Mouse (Mus musculus): ENCODE data around the gene Top3b. TPM values are rescaled to one million over a fixed set of nuclear protein-coding genes. Genes with fewer than 3 reads are reported as not detected.
"Not testable (repeated sequence)": the region's sequence is repeated elsewhere in the genome, so short reads cannot be mapped to it uniquely, and the experiment has no call there.

Top3b gene
- total RNA-seq, 2 experiments from 2014 or later = 61.5 to 70.4 TPM

- peak; percentile 96 to 98 for DNase-seq (ENCODE audit: extremely low spot score in 1 of 2, low spot score in 1 of 2)
These were observed 26.0 kb downstream of the Top3b start, which contains the start of gene Ppm1f for GRCm38 (mm10) chr16:16896382-16897055. TSS of gene Ppm1f (plus strand) at chr16:16896469.

DNA sequence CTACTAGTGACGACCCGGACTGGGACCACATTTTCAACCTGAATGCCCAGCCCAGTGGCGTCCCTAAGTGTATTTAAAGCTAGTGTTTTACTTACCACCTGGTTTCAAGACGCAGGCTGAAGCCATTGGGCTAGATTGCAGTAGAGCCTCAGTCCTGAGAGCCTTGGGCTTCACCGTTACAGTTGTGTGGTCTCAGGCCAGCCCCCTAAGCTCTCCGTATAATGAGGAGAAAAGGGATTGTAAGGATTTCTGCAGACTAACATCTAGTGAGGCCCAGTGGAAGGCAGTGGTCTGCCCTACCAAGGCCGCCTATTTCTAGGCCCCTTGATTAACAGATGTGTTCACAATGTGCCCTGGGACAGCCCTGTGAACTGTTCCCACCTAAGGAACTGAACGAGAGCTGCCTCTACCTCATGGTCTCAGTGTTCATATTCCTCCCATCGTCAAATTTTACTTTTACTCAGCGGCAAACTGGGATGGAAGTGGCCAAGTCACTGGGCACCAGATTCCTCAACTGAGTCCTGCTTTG lies 26.6 kb downstream of the Top3b start:
- no peak for DNase-seq (ENCODE audit: extremely low spot score in 1 of 2, low spot score in 1 of 2)

DNA sequence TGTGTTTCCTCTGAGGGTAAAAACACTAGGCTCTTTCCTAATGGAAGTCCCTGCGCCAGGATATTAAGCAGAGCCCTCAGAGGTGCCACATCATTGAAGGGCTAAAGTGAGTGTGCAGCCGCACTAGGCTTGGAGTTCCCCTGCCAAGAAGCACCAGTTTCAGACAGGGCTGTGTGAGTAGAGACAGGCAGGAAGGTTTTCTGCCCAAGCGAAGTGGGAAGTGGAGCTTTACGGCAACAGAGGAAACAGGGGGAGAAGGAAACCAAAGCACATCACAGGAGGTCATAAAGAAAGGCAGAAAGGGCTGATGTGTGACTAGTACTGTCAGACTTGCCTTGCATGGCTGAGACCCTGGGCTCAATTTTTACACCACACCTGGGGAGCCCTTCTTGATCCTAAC lies 31.8 kb downstream of the Top3b start:
- DNase-seq (ENCODE audit: extremely low spot score in 1 of 2, low spot score in 1 of 2) = no peak

- DNase-seq (ENCODE audit: extremely low spot score in 1 of 2, low spot score in 1 of 2) = no peak
These were observed 32.7 kb downstream of the Top3b start for GRCm38 (mm10) chr16:16903188-16903587.

- DNase-seq (ENCODE audit: extremely low spot score in 1 of 2, low spot score in 1 of 2) = no peak
These were observed 37.3 kb downstream of the Top3b start for GRCm38 (mm10) chr16:16907799-16908198.

DNA sequence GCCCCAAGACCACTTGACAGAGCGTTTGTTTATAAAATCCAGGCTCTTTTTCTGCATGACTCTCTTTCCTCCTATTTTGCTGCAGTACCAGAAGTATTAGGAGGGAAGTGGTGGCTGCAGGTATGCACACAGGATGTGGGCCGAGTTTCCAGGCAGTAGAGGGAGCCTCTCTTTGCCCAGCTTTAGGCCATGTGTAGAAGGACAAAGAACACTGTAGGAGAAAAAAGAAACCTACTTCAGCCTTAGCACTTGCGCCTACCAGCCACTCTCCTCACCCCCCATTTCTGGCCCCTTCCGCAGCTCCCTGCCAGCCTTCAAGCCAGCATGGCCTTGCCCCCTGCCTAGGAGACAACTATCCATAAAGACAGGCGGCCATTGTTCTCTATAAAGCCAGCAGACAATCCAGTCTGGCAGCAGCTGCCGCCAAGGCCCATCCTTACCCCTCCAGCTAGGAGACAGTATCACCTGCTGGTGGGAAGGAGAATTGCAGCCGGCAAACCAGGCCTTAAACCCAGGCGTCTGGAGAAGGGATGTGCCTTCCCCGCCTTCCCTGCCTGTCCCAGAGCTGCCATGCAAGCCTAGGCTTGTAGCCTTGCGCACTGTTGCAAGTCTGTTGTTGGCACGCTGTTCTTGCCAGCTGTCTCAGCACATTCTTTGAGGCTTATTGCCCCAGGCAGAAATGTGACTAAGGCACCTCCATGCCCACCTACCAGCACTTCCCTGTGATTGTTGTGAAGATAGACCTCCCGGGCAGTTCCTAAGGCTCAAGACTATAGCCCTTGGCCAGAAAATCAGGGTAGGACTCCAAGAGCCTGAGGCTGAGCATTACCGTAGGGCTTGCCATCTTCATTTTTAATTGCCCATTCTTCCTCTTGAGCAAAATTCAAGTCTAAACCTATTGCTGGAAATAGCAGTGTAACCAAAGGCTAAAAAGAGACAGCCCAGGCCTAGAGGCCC lies 41.4 kb downstream of the Top3b start:
- DNase-seq (ENCODE audit: extremely low spot score in 1 of 2, low spot score in 1 of 2) = peak; percentile 66 to 73

DNA sequence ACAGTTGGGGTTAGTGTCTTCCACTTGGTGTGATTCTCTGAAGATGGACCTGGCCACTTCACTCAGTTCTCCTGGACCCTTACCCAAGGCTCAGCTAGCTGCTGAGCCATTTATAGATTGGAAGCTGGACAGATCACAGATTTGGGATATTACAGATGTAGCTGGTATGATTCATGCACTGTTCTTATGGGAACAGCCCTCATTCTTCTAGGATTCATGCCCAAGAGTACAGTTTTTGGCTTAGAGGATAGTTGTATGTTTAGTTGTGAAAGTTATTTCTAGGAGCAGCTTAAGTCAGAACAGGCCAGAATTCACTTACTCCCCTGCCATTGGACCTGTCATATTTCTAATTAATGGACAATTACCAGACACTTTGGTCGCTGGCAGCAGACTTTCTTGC lies 42.9 kb downstream of the Top3b start:
- DNase-seq (ENCODE audit: extremely low spot score in 1 of 2, low spot score in 1 of 2) = no peak

- no peak for DNase-seq (ENCODE audit: extremely low spot score in 1 of 2, low spot score in 1 of 2)
These were observed 48.0 kb downstream of the Top3b start for GRCm38 (mm10) chr16:16918441-16919117.

DNA sequence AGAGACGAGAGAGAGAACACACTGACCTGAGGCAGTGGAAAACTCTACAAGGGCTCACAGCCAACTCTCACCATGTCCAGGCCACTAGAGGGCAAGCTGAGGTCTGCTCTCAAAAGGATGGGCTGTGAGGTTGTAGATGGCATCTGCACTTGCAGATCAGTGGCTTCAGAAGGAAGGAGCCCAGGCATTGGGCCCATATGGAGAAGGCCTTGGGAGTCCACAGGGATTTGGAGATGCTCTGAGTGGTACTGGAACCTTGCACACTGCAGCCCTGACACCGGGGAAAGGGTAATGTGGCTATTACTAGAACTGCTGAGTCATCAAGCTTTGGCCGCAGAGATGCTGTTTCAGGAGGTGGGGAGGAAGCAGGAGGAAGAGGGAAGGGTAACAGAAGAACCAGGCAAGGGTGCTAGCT lies 50.5 kb downstream of the Top3b start:
- DNase-seq (ENCODE audit: extremely low spot score in 1 of 2, low spot score in 1 of 2) = no peak

- no peak for DNase-seq (ENCODE audit: extremely low spot score in 1 of 2, low spot score in 1 of 2)
These were observed 53.9 kb downstream of the Top3b start for GRCm38 (mm10) chr16:16924481-16924880.

DNA sequence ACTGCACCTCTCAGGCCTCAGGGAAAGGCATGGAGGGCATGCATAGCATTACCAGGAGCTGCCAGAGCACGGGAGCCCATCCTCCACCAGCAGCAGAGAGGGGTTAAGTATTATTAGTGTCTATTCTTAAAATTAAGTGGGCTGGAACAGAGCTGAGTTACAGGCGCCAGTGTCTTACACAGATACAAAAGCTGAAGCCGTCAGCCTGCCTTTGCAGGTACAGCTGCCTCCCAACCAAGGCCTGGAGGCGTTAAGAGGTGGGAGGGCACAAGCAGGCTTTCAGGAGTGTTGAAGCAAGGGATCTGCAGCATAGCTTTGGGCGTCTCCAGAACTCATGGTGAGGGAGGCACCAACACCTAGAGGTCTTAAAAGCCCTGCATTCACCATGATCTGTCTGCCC lies 56.0 kb downstream of the Top3b start:
- no peak for DNase-seq (ENCODE audit: extremely low spot score in 1 of 2, low spot score in 1 of 2)

- DNase-seq (ENCODE audit: extremely low spot score in 1 of 2, low spot score in 1 of 2) = not testable (repeated sequence)
These were observed 58.4 kb downstream of the Top3b start for GRCm38 (mm10) chr16:16928908-16929307.

- peak in 1 of 2 experiments; percentile 28 for DNase-seq (ENCODE audit: extremely low spot score in 1 of 2, low spot score in 1 of 2)
These were observed 59.8 kb downstream of the Top3b start for GRCm38 (mm10) chr16:16930326-16930725.

GRCm38 (mm10) chr16:16930810-16931296 lies 60.3 kb downstream of the Top3b start:
- peak; percentile 66 to 75 for DNase-seq (ENCODE audit: extremely low spot score in 1 of 2, low spot score in 1 of 2)

GRCm38 (mm10) chr16:16939543-16939942 lies 69.0 kb downstream of the Top3b start:
- no peak for DNase-seq (ENCODE audit: extremely low spot score in 1 of 2, low spot score in 1 of 2)

- no peak for DNase-seq (ENCODE audit: extremely low spot score in 1 of 2, low spot score in 1 of 2)
These were observed 70.5 kb downstream of the Top3b start for GRCm38 (mm10) chr16:16941078-16941477.
